Mouse (Mus musculus) heart, embryonic 10.5 days (tissue): ENCODE measurements around the gene Ceacam19. TPM values are rescaled to one million over a fixed set of nuclear protein-coding genes. Genes with fewer than 3 reads are reported as not detected.

ENCODE experiments used
- DNase-seq: peaks from one replicate; pipeline ENCODE4 v3.0.0-alpha.2; 2017; ENCODE audit warnings: low spot score
- H3K27ac ChIP-seq: fragments of 300-500 bp; sonication (generic); 2 replicates; pipeline ENCODE4 v1.5.1; 2016; ENCODE audit warnings: mild to moderate bottlenecking
- H3K27me3 ChIP-seq: fragments of 300-500 bp; sonication (generic); 2 replicates; pipeline ENCODE4 v1.6.1; 2016; ENCODE audit warnings: mild to moderate bottlenecking; ENCODE audit not compliant: poor library complexity, insufficient read depth, severe bottlenecking
- H3K36me3 ChIP-seq: fragments of 300-500 bp; sonication (generic); 2 replicates; pipeline ENCODE4 v1.6.1; 2016; ENCODE audit warnings: mild to moderate bottlenecking, moderate library complexity
- H3K4me1 ChIP-seq: fragments of 300-500 bp; sonication (generic); 2 replicates; pipeline ENCODE4 v1.6.1; 2016; ENCODE audit warnings: mild to moderate bottlenecking
- H3K4me3 ChIP-seq: fragments of 300-500 bp; sonication (generic); 2 replicates; pipeline ENCODE4 v1.5.1; 2016; ENCODE audit warnings: mild to moderate bottlenecking, moderate library complexity
- H3K9me3 ChIP-seq: fragments of 300-500 bp; sonication (generic); 2 replicates; pipeline ENCODE4 v1.6.1; 2016; ENCODE audit warnings: mild to moderate bottlenecking, moderate library complexity
- WGBS: fragments of 180-500 bp; shearing (Covaris S2); methylation state at CpG from one replicate; pipeline ENCODE4 v1.1.7; 2016; 5-methylcytosine and 5-hydroxymethylcytosine counted together
- polyA plus RNA-seq: library from polyadenylated mRNA; unstranded; fragments of >200 nt; fragmentation: Nextera tagmentation; extraction: Ambion mirVana; gene quantifications from 2 replicates; pipeline ENCODE4 v1.2.1, GENCODE M21; 2016

Ceacam19 gene
- polyA plus RNA-seq, 1 experiment from 2014 or later = not detected

- no peak overlapping the region for H3K4me3 ChIP-seq
- H3K36me3 ChIP-seq = no peaks in the 10 kb centered on the region
- H3K27me3 ChIP-seq = peaks cover 49% of the 10 kb centered on the region
- no peak for DNase-seq
- WGBS = 4% methylated on average over 11 of the region's 11 CpGs
- no peaks in the 10 kb centered on the region for H3K9me3 ChIP-seq
- H3K4me1 ChIP-seq = peaks cover 14% of the 10 kb centered on the region
- no peak overlapping the region for H3K27ac ChIP-seq
Observed at GRCm38 (mm10) chr7:19843561-19843960, 44.2 kb downstream of the Ceacam19 start.

- H3K36me3 ChIP-seq = no peaks in the 10 kb centered on the region
- 27% methylated on average over 19 of the region's 19 CpGs for WGBS
- no peak for DNase-seq
- peaks cover 45% of the 10 kb centered on the region for H3K27me3 ChIP-seq
- H3K9me3 ChIP-seq = no peaks in the 10 kb centered on the region
- peaks cover 14% of the 10 kb centered on the region for H3K4me1 ChIP-seq
- no peak overlapping the region for H3K27ac ChIP-seq
- no peak overlapping the region for H3K4me3 ChIP-seq
Observed at GRCm38 (mm10) chr7:19842885-19843504, 44.8 kb downstream of the Ceacam19 start.

DNA sequence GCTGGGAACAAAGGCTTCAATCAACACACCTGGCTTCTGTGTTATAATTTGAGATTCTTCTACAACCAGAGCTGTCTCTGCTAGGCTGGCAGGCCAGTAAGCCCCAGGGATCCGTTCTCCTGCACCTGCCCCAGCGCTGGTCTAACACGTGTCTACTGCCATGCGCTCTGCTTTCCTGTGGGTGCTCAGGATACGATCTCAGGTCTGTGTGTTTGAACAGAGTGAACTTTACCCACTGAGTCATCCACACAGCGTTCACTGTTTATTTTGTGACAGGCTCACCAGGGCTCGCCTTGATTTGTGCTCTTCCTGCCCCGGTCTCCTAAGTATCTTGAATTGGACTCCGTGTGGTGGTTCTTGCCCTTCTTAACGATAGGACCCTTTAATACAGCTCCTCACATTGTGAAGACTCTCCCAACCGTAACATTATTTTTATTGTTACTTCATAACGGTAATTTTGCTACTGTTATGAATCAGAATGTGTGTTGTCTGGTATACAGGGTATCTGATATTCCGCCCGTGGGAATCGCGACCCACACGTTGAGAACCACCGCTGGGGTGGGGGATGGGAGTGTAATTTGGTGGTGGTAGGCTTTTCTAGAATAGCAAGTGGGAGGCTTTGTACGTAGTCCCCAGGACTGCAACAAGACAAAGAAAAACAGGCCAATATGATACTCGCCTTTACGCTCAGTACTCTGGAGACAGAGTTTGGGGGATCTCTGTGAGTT is 45.9 kb downstream of the Ceacam19 start:
- DNase-seq = no peak
- H3K9me3 ChIP-seq = no peaks in the 10 kb centered on the region
- H3K36me3 ChIP-seq = no peaks in the 10 kb centered on the region
- H3K4me3 ChIP-seq = no peak overlapping the region
- no peak overlapping the region for H3K27ac ChIP-seq
- WGBS = 81% methylated on average over 21 of the region's 21 CpGs
- H3K27me3 ChIP-seq = peaks cover 37% of the 10 kb centered on the region
- 0 out of 2 replicates have a peak, but pooled peaks cover 6% of the 10 kb centered on the region for H3K4me1 ChIP-seq

DNA sequence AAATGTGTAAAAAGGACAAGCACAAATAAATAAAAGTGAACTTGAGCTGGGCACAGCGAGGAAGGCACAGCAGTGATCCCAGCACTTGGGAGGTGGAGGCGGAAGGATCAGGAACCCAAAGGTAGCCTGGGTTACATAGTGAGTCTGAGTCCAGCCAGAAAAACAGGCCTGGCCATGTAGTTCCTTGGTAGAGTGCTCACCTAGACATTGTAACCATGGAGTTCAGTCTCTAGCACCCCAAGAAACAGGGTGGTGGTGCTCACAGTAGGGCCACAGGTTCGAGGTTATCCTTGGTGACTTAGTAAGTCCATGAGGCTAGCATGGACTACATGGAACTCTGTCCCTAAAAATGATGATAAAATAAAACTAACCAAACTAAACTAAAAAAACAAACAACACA is 46.8 kb downstream of the Ceacam19 start:
- WGBS = 80% methylated on average over 3 of the region's 3 CpGs
- H3K4me1 ChIP-seq = 0 out of 2 replicates have a peak, but pooled peaks cover 6% of the 10 kb centered on the region

GRCm38 (mm10) chr7:19840371-19840770 is 47.4 kb downstream of the Ceacam19 start:
- Histone ChIP-seq H3K36me3 (no peaks in the 10 kb centered on the region), H3K27ac (no peak overlapping the region), H3K4me1 (0 out of 2 replicates have a peak, but pooled peaks cover 6% of the 10 kb centered on the region), H3K4me3 (no peak overlapping the region), H3K27me3 (peaks cover 27% of the 10 kb centered on the region), H3K9me3 (no peaks in the 10 kb centered on the region)
- DNase-seq = no peak
- WGBS = 75% methylated on average over 4 of the region's 4 CpGs

More for the DNA sequence above, 46.8 kb downstream of the Ceacam19 start:
- H3K9me3 ChIP-seq = no peaks in the 10 kb centered on the region
- no peak for DNase-seq
- H3K27me3 ChIP-seq = peaks cover 32% of the 10 kb centered on the region
- H3K27ac ChIP-seq = no peak overlapping the region
- H3K36me3 ChIP-seq = no peaks in the 10 kb centered on the region
- H3K4me3 ChIP-seq = no peak overlapping the region

DNA sequence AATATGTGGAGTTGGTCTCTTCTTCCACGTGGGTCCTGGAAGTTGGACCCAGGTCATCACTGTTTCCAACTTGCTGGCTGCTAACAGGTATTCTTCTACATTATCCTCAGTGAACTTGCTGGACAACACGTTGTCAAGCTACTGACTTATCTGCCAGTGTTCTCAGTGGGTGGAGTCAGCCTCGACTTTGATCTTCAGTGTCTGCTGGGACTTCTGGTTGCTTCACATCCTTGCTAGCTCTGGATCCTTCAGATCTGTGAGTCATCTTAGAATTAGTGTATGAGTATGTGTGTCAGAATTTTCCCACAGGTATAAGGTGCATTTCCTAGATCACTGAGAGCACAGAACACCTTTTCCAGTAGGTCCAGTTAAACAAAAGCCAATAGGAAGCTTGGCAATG is 50.9 kb downstream of the Ceacam19 start:
- no peak for DNase-seq
- Histone ChIP-seq H3K27ac (no peak overlapping the region), H3K9me3 (no peaks in the 10 kb centered on the region), H3K27me3 (peaks cover 3% of the 10 kb centered on the region; the same call in 1 of the 2 replicates), H3K36me3 (no peaks in the 10 kb centered on the region), H3K4me3 (no peak overlapping the region), H3K4me1 (no peaks in the 10 kb centered on the region; the same call in 1 of the 2 replicates)
- WGBS = 45% methylated on average over 3 of the region's 3 CpGs

- Histone ChIP-seq H3K36me3 (no peaks in the 10 kb centered on the region), H3K9me3 (no peaks in the 10 kb centered on the region), H3K27me3 (peaks cover 9% of the 10 kb centered on the region; the same call in 1 of the 2 replicates), H3K27ac (no peak overlapping the region), H3K4me3 (no peak overlapping the region), H3K4me1 (peaks cover 7% of the 10 kb centered on the region)
- no peak for DNase-seq
- WGBS = 54% methylated on average over 3 of the region's 3 CpGs
Observed at GRCm38 (mm10) chr7:19834055-19834454, 53.7 kb downstream of the Ceacam19 start.

- Histone ChIP-seq H3K4me3 (no peak overlapping the region), H3K27me3 (peaks cover 12% of the 10 kb centered on the region; the same call in 1 of the 2 replicates), H3K9me3 (no peaks in the 10 kb centered on the region), H3K36me3 (no peaks in the 10 kb centered on the region), H3K4me1 (peaks cover 8% of the 10 kb centered on the region), H3K27ac (no peak overlapping the region)
- DNase-seq = no peak
- WGBS = 39% methylated on average over 9 of the region's 9 CpGs
Observed at GRCm38 (mm10) chr7:19831837-19832236, 55.9 kb downstream of the Ceacam19 start.

- Histone ChIP-seq H3K9me3 (no peaks in the 10 kb centered on the region), H3K4me1 (peaks cover 10% of the 10 kb centered on the region), H3K27me3 (peaks cover 14% of the 10 kb centered on the region; the same call in 1 of the 2 replicates), H3K27ac (no peak overlapping the region), H3K36me3 (no peaks in the 10 kb centered on the region), H3K4me3 (0 out of 2 replicates have a peak overlapping the region, but pooled peaks have one; percentile 18)
- no peak for DNase-seq
- WGBS = 34% methylated on average over 13 of the region's 13 CpGs
Observed at GRCm38 (mm10) chr7:19830682-19831156, 57.0 kb downstream of the Ceacam19 start.

- H3K36me3 ChIP-seq = no peaks in the 10 kb centered on the region
- peaks cover 14% of the 10 kb centered on the region; the same call in 1 of the 2 replicates for H3K27me3 ChIP-seq
- 80% methylated on average over 3 of the region's 3 CpGs for WGBS
- H3K4me1 ChIP-seq = peaks cover 10% of the 10 kb centered on the region
- no peak overlapping the region for H3K4me3 ChIP-seq
- H3K9me3 ChIP-seq = no peaks in the 10 kb centered on the region
- no peak overlapping the region for H3K27ac ChIP-seq
- DNase-seq = no peak
Observed at GRCm38 (mm10) chr7:19829694-19830093, 58.1 kb downstream of the Ceacam19 start.

DNA sequence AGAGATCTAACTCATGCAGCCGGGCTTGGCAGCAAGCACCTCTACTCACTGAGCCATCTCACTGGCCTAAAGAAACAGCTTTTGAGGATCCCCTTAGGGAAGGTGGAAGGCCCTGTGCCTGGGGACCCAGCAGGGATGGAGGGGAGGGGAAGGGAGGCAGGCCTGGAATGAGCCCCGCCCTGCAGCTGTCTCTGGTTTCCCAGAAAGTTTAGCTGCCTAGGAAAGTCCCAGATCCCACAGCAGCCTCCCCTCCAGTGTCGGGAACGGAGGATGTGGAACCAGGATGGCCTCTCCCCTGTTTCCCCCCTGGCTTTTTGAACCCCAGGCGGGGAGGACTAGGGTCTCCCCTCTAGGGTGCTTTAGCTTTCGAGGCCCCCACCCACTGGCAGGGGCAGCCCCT is 61.0 kb downstream of the Ceacam19 start:
- H3K27ac ChIP-seq = no peak overlapping the region
- 41% methylated on average over 6 of the region's 6 CpGs for WGBS
- H3K4me1 ChIP-seq = peaks cover 38% of the 10 kb centered on the region
- H3K9me3 ChIP-seq = no peaks in the 10 kb centered on the region
- DNase-seq = no peak
- no peaks in the 10 kb centered on the region for H3K36me3 ChIP-seq
- H3K27me3 ChIP-seq = peaks cover 35% of the 10 kb centered on the region
- no peak overlapping the region for H3K4me3 ChIP-seq
